Mouse (Mus musculus): Measurements from ENCODE around the gene Adamts18.

DNA sequence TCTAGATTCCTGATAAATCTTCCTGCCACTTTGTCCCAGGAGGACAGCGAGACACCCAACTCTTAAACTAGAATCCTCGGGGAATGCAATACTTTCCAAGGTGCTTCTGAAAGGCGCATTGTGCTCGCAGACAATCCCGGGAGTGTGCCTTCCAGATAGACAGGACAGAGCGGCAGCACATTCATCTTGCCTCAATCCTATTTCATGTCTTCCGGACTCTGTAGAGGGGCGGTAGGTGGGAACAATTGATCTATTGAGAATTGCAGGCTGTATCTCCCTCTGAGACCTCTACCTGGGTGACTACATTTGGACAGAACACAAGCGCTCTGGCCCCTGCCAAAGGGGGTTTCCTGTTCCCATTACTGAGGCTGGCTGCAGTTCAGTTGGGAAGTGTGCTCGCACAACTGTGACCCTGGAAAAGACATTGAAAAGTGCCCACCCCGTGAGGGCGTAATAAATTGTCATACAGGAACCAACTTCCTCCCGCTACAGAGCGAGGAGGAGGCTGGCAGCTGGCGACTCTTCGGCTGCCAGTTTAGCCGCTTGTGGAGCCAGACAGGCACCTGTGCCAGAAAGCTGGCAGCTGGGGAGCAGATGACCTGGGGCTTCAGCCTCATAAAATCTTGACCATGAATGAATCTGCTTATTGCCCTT is 160.5 kb downstream of the Adamts18 start:
- no peak for TF ChIP-seq CTCF (IDR thresholded peaks at IDR 0.05; ENCODE audit: low read depth)
- no peak for TF ChIP-seq EP300 (IDR thresholded peaks at IDR 0.05; ENCODE audit: low read depth)
